Mouse (Mus musculus) thymus, adult 2 months (tissue): ENCODE data around the gene Atp6v1d. TPM values are rescaled to one million over a fixed set of nuclear protein-coding genes. Genes with fewer than 3 reads are reported as not detected.
A peak's percentile ranks its signal among the peaks of the same experiment; 100 is the strongest.

Experiments
- DNase-seq: peaks from one replicate; pipeline ENCODE4 v3.0.0; 2021
- H3K27ac ChIP-seq: fragments of 200-500 bp; 2 replicates; pipeline ENCODE4 v1.5.1; 2012; ENCODE audit warnings: low read length, control low read depth; ENCODE audit not compliant: control insufficient read depth, insufficient read depth
- H3K27me3 ChIP-seq: fragments of 200-500 bp; 2 replicates; pipeline ENCODE4 v1.6.1; 2012; ENCODE audit warnings: mild to moderate bottlenecking, low read length, moderate library complexity, mixed read lengths; ENCODE audit not compliant: control insufficient read depth, insufficient read depth
- H3K36me3 ChIP-seq: fragments of 200-500 bp; 2 replicates; pipeline ENCODE4 v1.6.1; 2012; ENCODE audit warnings: mild to moderate bottlenecking, low read length, moderate library complexity; ENCODE audit not compliant: control insufficient read depth, insufficient read depth
- H3K4me1 ChIP-seq: fragments of 200-500 bp; replicated peaks from 2 replicates; pipeline ENCODE4 v1.6.1; 2012; ENCODE audit warnings: low read length; ENCODE audit not compliant: control insufficient read depth, insufficient read depth
- H3K4me3 ChIP-seq: fragments of 200-500 bp; 2 replicates; pipeline ENCODE4 v1.5.1; 2012; ENCODE audit warnings: mild to moderate bottlenecking, low read length, control low read depth, moderate library complexity; ENCODE audit not compliant: control insufficient read depth, insufficient read depth
- CTCF ChIP-seq: fragments of 200-500 bp; IDR thresholded peaks from 2 replicates; pipeline ENCODE4 v1.5.1; 2012; ENCODE audit warnings: mild to moderate bottlenecking, control low read depth, low read length, moderate library complexity, borderline replicate concordance; ENCODE audit not compliant: control insufficient read depth, poor library complexity, insufficient read depth; ENCODE audit errors: extremely low read depth
- POLR2A ChIP-seq: fragments of 200-500 bp; IDR thresholded peaks from 2 replicates; pipeline ENCODE4 v1.6.1; 2012; ENCODE audit warnings: mild to moderate bottlenecking, low read length, control low read depth, moderate library complexity; ENCODE audit not compliant: control insufficient read depth, poor library complexity, insufficient read depth; ENCODE audit errors: extremely low read depth
- WGBS: fragments of 180-500 bp; shearing (Covaris S2); methylation state at CpG from one replicate; pipeline ENCODE4 v1.1.7; 2018; 5-methylcytosine and 5-hydroxymethylcytosine counted together
- polyA plus RNA-seq: library from polyadenylated mRNA; depleted of rRNA; stranded (reverse); fragments of >200 nt; gene quantifications from 2 replicates; pipeline ENCODE4 v1.2.3, GENCODE M21; 2012

Gene Atp6v1d
- polyA plus RNA-seq, 1 experiment = 28.1 TPM

DNA sequence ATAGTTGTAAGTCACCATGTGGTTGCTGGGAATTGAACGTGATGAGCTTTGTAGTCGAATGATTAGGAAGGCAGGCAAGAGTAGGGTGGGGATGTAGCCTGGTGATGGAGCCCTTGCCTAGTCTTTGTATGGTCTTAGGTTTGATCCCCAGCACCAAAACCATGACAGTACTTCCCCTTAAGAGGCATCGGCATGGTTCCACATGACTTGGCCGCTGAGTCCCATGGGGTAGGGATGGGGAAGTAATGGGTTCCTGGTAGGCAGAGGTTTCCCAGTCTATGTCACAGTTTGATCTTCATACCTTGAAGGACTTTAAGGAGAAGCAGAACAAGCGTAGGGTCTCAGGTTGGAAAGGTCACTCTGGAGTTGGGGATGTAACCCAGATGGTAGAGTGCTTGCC, 40.0 kb upstream of the Atp6v1d start:
- no peaks in the 10 kb centered on the region for H3K27me3 ChIP-seq
- no peak overlapping the region for H3K4me3 ChIP-seq
- H3K36me3 ChIP-seq = no peaks in the 10 kb centered on the region
- H3K4me1 ChIP-seq = peaks cover under 1% of the 10 kb centered on the region; the same call in 1 of the 2 replicates
- TF ChIP-seq POLR2A (no peak), CTCF (no peak)
- H3K27ac ChIP-seq = no peak overlapping the region
- DNase-seq = no peak
- 82% methylated on average over 5 of the region's 5 CpGs for WGBS

DNA sequence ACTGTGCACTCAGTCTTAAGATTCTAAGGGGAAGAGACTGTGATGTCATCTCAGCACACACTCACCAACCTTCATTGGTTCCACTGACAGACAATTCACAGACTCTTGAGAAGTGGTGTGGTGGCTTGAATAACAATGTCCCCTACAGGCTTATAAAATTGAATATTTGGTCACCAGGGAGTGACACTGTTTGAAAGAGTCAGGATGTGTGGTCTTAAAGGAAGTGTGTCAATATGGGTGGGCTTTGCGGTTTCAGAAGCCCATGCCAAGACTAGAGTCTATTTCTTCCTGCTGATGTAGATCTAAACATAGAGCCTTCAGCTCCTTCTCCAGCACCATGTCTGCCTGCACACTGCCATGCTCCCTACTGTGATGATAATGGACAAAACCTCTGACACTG, 36.4 kb upstream of the Atp6v1d start:
- no peak for TF ChIP-seq POLR2A
- TF ChIP-seq CTCF = no peak
- Histone ChIP-seq H3K4me1 (no peaks in the 10 kb centered on the region; the same call in 1 of the 2 replicates), H3K4me3 (no peak overlapping the region), H3K27me3 (no peaks in the 10 kb centered on the region), H3K36me3 (no peaks in the 10 kb centered on the region), H3K27ac (no peak overlapping the region)
- no peak for DNase-seq
- 68% methylated on average over 1 of the region's 1 CpGs for WGBS

DNA sequence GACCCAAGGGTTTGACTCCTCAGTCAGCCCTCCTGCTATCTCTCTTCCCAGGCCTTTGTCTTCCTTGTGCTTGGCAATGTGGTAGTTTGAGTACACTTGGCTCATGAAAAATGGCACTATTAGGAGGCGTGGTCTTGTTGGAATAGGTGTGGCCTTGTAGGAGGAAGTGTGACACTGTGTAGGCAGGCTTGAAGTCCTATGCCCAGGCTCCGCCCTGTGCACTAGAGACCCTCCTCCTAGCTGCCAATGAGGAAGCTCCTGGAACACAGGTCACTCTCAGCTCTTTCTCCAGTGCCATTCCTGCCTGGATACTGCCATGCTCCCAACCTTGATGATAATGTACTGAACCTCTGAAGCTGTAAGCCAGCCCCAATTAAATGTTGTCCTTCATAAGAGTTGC, 29.7 kb upstream of the Atp6v1d start:
- H3K36me3 ChIP-seq = peaks cover 12% of the 10 kb centered on the region
- no peak overlapping the region for H3K27ac ChIP-seq
- TF ChIP-seq CTCF (no peak), POLR2A (no peak)
- H3K4me3 ChIP-seq = no peak overlapping the region
- WGBS = 98% methylated on average over 2 of the region's 2 CpGs
- H3K27me3 ChIP-seq = no peaks in the 10 kb centered on the region
- DNase-seq = no peak
- H3K4me1 ChIP-seq = no peaks in the 10 kb centered on the region

DNA sequence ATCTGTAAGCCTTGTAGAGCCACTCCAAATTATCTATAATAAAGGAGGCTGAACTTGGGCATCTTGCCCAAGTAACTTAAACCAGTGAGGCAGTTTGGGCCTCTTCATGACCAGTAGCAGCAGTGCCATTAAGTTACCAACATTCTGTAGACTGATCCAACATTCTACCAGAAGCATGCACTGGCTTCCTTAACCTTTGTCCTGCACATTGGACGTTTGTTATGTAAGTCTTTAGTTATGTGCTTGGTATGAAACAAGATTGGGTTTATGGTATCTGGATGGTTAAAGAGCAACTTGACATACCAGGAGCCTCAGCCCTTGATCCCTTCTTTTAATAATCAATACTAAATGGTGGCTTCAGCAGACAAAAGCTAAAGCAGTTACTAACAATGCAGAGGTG, 28.6 kb upstream of the Atp6v1d start:
- no peak for DNase-seq
- TF ChIP-seq CTCF (no peak), POLR2A (no peak)

DNA sequence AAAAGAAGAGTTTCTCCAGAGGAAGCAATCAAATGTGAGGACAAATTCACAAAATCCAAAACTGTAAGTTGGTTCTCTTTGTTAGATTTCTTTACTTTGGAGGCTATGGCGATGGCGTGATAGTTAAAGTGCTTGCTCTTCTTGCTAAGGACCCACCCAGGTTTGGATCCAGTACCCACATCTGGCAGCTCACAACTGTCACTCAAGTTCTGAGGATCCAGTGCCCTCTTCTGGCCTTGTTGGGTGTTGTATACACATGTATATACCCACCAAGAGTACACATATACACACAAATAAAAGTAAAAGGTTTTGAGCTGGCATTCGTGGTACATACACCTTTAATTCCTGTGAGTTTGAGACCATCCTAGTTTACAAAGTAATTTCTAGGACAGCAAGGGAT, 13.1 kb upstream of the Atp6v1d start:
- TF ChIP-seq POLR2A (no peak), CTCF (no peak)
- no peak for DNase-seq
- Histone ChIP-seq H3K4me1 (no peaks in the 10 kb centered on the region), H3K36me3 (peaks cover 54% of the 10 kb centered on the region), H3K4me3 (no peak overlapping the region), H3K27me3 (no peaks in the 10 kb centered on the region), H3K27ac (no peak overlapping the region)
- WGBS = 96% methylated on average over 3 of the region's 3 CpGs

More for the DNA sequence above, 28.6 kb upstream of the Atp6v1d start:
- Histone ChIP-seq H3K4me1 (no peaks in the 10 kb centered on the region), H3K4me3 (no peak overlapping the region), H3K36me3 (peaks cover 22% of the 10 kb centered on the region), H3K27me3 (no peaks in the 10 kb centered on the region), H3K27ac (no peak overlapping the region)
- 72% methylated on average over 1 of the region's 1 CpGs for WGBS

DNA sequence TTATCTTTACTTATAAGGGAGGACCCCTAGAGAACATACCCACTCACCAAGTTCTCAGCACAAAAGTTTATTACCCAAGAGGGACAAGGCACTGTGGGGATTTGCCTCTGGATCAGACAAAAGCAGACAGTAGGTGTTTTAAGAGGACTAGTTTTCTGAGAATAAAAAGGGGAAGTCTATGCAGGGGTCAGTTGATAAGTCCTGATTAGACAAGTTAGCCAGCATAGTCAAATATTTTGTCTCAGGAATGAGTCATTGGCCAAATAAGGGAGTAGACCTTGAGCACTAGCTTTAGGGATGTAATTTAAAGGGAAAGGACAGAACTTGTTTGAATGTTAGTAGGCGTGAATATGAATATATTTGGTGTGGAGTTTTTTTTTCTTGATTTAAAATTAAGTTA, 6.7 kb upstream of the Atp6v1d start:
- no peak for DNase-seq
- H3K36me3 ChIP-seq = peaks cover 26% of the 10 kb centered on the region
- 95% methylated on average over 1 of the region's 1 CpGs for WGBS

DNA sequence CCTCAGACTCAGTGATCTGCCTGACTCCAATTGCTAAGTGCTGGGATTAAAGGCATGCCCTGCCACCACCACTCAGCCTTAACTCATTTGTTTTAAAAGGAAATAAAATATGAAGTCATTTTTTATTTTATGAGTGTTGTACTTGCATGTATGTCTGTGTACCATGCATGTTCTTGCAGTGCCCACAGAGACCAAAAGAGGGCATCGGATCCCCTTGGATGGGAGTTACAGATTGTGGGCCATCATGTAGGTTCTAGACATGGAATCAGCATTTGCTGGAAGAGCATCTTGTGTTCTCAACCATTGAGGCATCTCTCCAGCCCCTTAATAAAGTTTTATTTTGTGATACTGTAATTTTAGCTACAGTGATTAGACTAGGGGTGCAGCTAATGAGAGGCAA, 4.0 kb upstream of the Atp6v1d start:
- DNase-seq = peak; percentile 18
- no peaks in the 10 kb centered on the region for H3K27me3 ChIP-seq
- H3K36me3 ChIP-seq = peaks cover 20% of the 10 kb centered on the region
- H3K4me3 ChIP-seq = no peak overlapping the region
- peaks cover 5% of the 10 kb centered on the region; the same call in 1 of the 2 replicates for H3K4me1 ChIP-seq
- WGBS = 100% methylated on average over 1 of the region's 1 CpGs
- no peak overlapping the region for H3K27ac ChIP-seq
- TF ChIP-seq CTCF (no peak), POLR2A (no peak)

More for the DNA sequence above, 6.7 kb upstream of the Atp6v1d start:
- Histone ChIP-seq H3K4me3 (no peak overlapping the region), H3K27ac (no peak overlapping the region), H3K27me3 (no peaks in the 10 kb centered on the region), H3K4me1 (no peaks in the 10 kb centered on the region)
- TF ChIP-seq CTCF (no peak), POLR2A (no peak)
